Mouse (Mus musculus) embryonic fibroblast, embryonic 13.5 days (primary cell): ENCODE data around the gene Tnxb.

ENCODE experiments used
- CTCF ChIP-seq: IDR thresholded peaks from 2 replicates; pipeline ENCODE4 v1.5.1; 2011; ENCODE audit warnings: mild to moderate bottlenecking, control low read depth, low read length, moderate library complexity, borderline replicate concordance; ENCODE audit not compliant: insufficient read depth
- POLR2A ChIP-seq: IDR thresholded peaks from 2 replicates; pipeline ENCODE4 v1.6.1; 2011; ENCODE audit warnings: low read depth, mild to moderate bottlenecking, control low read depth, low read length, moderate library complexity

DNA sequence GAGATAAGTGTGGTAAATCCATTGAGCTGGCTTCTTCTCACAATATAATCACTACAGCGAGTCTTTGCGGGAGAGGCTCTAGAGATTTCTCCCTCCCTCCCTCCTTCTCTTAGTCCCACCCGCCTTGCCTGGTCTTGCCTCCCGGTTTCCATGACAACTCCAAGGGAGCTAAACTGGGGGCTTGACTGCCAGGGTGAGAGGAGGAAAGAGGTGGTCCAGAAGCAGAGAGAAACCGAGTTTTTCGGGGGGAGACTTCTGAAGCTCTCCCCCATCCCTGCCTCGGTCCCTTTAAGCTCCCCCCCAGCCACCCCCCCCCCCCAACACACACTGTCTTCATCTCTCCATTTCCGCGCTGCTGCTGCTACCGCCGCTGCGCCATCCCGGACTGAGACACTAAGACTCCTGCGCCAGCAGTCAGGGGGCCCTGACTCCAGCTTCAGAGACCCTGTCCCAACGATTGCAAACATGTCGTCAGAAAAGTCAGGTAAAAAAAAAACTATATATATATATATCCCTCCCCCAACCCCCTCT lies 41.0 kb upstream of the Tnxb start, which contains the start of gene Prrt1:
- no peak for TF ChIP-seq POLR2A
- no peak for TF ChIP-seq CTCF
